Mouse (Mus musculus) layer of hippocampus, adult 11-12 months (tissue): Measurements from ENCODE around the gene Arhgap35.
A peak's percentile ranks its signal among the peaks of the same experiment; 100 is the strongest.

Experiments used
- DNase-seq: peaks from one replicate; pipeline ENCODE4 v3.0.0; 2022; ENCODE audit warnings: low spot score

Gene Arhgap35

GRCm38 (mm10) chr7:16519310-16519709 lies 95.5 kb downstream of the Arhgap35 start:
- DNase-seq, result no peak

- DNase-seq, result no peak
These were observed 97.6 kb downstream of the Arhgap35 start for GRCm38 (mm10) chr7:16517198-16517597.

- peak; percentile 43 for DNase-seq
These were observed 107.5 kb downstream of the Arhgap35 start for GRCm38 (mm10) chr7:16507284-16507683.

- no peak for DNase-seq
These were observed 109.6 kb downstream of the Arhgap35 start for GRCm38 (mm10) chr7:16505226-16505593.

GRCm38 (mm10) chr7:16504573-16505225 lies 110.1 kb downstream of the Arhgap35 start:
- DNase-seq, result no peak

GRCm38 (mm10) chr7:16501571-16501970 lies 113.2 kb downstream of the Arhgap35 start:
- no peak for DNase-seq

GRCm38 (mm10) chr7:16499671-16500104 lies 115.1 kb downstream of the Arhgap35 start:
- DNase-seq, result no peak

- no peak for DNase-seq
These were observed 118.5 kb downstream of the Arhgap35 start for GRCm38 (mm10) chr7:16496260-16496659.

GRCm38 (mm10) chr7:16493361-16493760 lies 121.4 kb downstream of the Arhgap35 start:
- DNase-seq, result peak; percentile 44

GRCm38 (mm10) chr7:16492211-16492610 lies 122.6 kb downstream of the Arhgap35 start:
- DNase-seq, result no peak

- peak; percentile 59 for DNase-seq
These were observed 123.0 kb downstream of the Arhgap35 start for GRCm38 (mm10) chr7:16491759-16492158.

GRCm38 (mm10) chr7:16489948-16490347 lies 124.8 kb downstream of the Arhgap35 start:
- DNase-seq, result no peak

- DNase-seq, result no peak
These were observed 126.0 kb downstream of the Arhgap35 start for GRCm38 (mm10) chr7:16488816-16489215.

GRCm38 (mm10) chr7:16477628-16478027 lies 137.2 kb downstream of the Arhgap35 start, which contains the start of gene Npas1:
TSS of gene Npas1 (minus strand) at chr7:16477728.
- DNase-seq, result no peak

GRCm38 (mm10) chr7:16476600-16476989 lies 138.2 kb downstream of the Arhgap35 start:
- DNase-seq, result no peak

GRCm38 (mm10) chr7:16475764-16476599 lies 138.8 kb downstream of the Arhgap35 start:
- DNase-seq, result no peak

GRCm38 (mm10) chr7:16475321-16475720 lies 139.5 kb downstream of the Arhgap35 start:
- DNase-seq, result no peak

GRCm38 (mm10) chr7:16474445-16474844 lies 140.3 kb downstream of the Arhgap35 start:
- DNase-seq, result no peak

- DNase-seq, result no peak
These were observed 140.9 kb downstream of the Arhgap35 start for GRCm38 (mm10) chr7:16473847-16474246.

- DNase-seq, result no peak
These were observed 142.6 kb downstream of the Arhgap35 start for GRCm38 (mm10) chr7:16472116-16472709.

GRCm38 (mm10) chr7:16471549-16471948 lies 143.2 kb downstream of the Arhgap35 start:
- DNase-seq, result no peak

- DNase-seq, result no peak
These were observed 146.7 kb downstream of the Arhgap35 start for GRCm38 (mm10) chr7:16468115-16468514.

- no peak for DNase-seq
These were observed 148.2 kb downstream of the Arhgap35 start for GRCm38 (mm10) chr7:16466565-16466964.
